Mouse (Mus musculus): ENCODE data around the gene Ms4a2. TPM values are rescaled to one million over a fixed set of nuclear protein-coding genes. Genes with fewer than 3 reads are reported as not detected.

Gene Ms4a2
- total and polyA plus RNA-seq, 3 experiments, result 0.21 to 0.53 (median 0.39) TPM

GRCm38 (mm10) chr19:11601349-11601748 is 22.2 kb downstream of the Ms4a2 start:
- no peaks in the 10 kb centered on the region for H3K27me3 ChIP-seq (replicated peaks)
- in situ Hi-C loops (cut with MboI; ENCODE audit: low pct_ligation_motif_present, low pct_unique_long_range_greater_than_20kb, low sequenced_read_pairs), result loop anchor here (5.0 to 25.0 kb wide), 4 partner anchors 249 to 564 kb away; partner anchors contain the start of gene Osbp
- peak overlapping the region; percentile 28 to 48 (median 46) for H3K4me3 ChIP-seq (replicated peaks in 1 of 3; ENCODE audit: low read depth in 2 of 3, low read length in 2 of 3, poor library complexity in 1 of 3)
- H3K36me3 ChIP-seq (replicated peaks in 1 of 2; ENCODE audit: control insufficient read depth in 1 of 2, insufficient read depth in 1 of 2, low read length in 1 of 2), result no peaks in the 10 kb centered on the region
- H3K27ac ChIP-seq (ENCODE audit: insufficient read depth, low read depth), result no peak overlapping the region
- DNase-seq (ENCODE audit: extremely low read depth), result peak; percentile 6
- TF ChIP-seq ZNF384 (IDR thresholded peaks at IDR 0.05; ENCODE audit: low read depth, low read length) (no peak), ELF1 (IDR thresholded peaks at IDR 0.05; ENCODE audit: low read depth, low read length) (peak; percentile 55; the same call in 1 of the 2 replicates)
- peaks cover 2 to 23% of the 10 kb centered on the region in 2 experiments; a peak in 3 of 4 replicates for H3K4me1 ChIP-seq (ENCODE audit: control insufficient read depth in 1 of 2, insufficient read depth in 2 of 2)
- dilution Hi-C loops (cut with MboI; ENCODE audit: extremely low pct_ligation_motif_present, extremely low pct_unique_long_range_greater_than_20kb, low sequenced_read_pairs), result no loop called here
- peak overlapping the region; percentile 63 for H3K9ac ChIP-seq (ENCODE audit: insufficient read depth, low read depth)
- no peaks in the 10 kb centered on the region for H3K9me3 ChIP-seq (replicated peaks; ENCODE audit: low read length)
- peak overlapping the region; percentile 95 for H3K4me2 ChIP-seq (ENCODE audit: insufficient read depth, low read depth, poor library complexity, severe bottlenecking)
- no peaks in the 10 kb centered on the region for H3K79me2 ChIP-seq (replicated peaks; ENCODE audit: control insufficient read depth, extremely low read depth, insufficient read depth, poor library complexity, severe bottlenecking)

GRCm38 (mm10) chr19:11589891-11590449 is 33.5 kb downstream of the Ms4a2 start:
- Histone ChIP-seq H3K9me3 (replicated peaks; ENCODE audit: low read length) (peaks cover 6% of the 10 kb centered on the region), H3K4me2 (ENCODE audit: insufficient read depth, low read depth, poor library complexity, severe bottlenecking) (no peak overlapping the region), H3K9ac (ENCODE audit: insufficient read depth, low read depth) (no peak overlapping the region), H3K27me3 (replicated peaks) (no peaks in the 10 kb centered on the region), H3K4me1 (ENCODE audit: control insufficient read depth in 1 of 2, insufficient read depth in 2 of 2) (no peaks in the 10 kb centered on the region), H3K79me2 (replicated peaks; ENCODE audit: control insufficient read depth, extremely low read depth, insufficient read depth, poor library complexity, severe bottlenecking) (no peaks in the 10 kb centered on the region), H3K27ac (ENCODE audit: insufficient read depth, low read depth) (no peak overlapping the region), H3K36me3 (replicated peaks in 1 of 2; ENCODE audit: control insufficient read depth in 1 of 2, insufficient read depth in 1 of 2, low read length in 1 of 2) (no peaks in the 10 kb centered on the region), H3K4me3 (replicated peaks in 1 of 3; ENCODE audit: low read depth in 2 of 3, low read length in 2 of 3, poor library complexity in 1 of 3) (no peak overlapping the region)
- dilution Hi-C loops (cut with MboI; ENCODE audit: extremely low pct_ligation_motif_present, extremely low pct_unique_long_range_greater_than_20kb, low sequenced_read_pairs), result no loop called here
- in situ Hi-C loops (cut with MboI; ENCODE audit: low pct_ligation_motif_present, low pct_unique_long_range_greater_than_20kb, low sequenced_read_pairs), result no loop called here
- no peak for DNase-seq (ENCODE audit: extremely low read depth)
- TF ChIP-seq SMC3 (IDR thresholded peaks at IDR 0.05; ENCODE audit: low read depth, low read length) (peak; percentile 31), BHLHE40 (IDR thresholded peaks at IDR 0.05; ENCODE audit: low read depth, low read length) (no peak), CTCF (conservative IDR thresholded peaks at IDR 0.05 in 1 of 2, IDR thresholded peaks at IDR 0.05 in 1 of 2; ENCODE audit: low read depth in 2 of 2, low read length in 2 of 2) (peak in 1 of 2 experiments; percentile 27; a peak in 2 of 4 replicates), SIN3A (IDR thresholded peaks at IDR 0.05; ENCODE audit: low read length) (no peak), PAX5 (IDR thresholded peaks at IDR 0.05; ENCODE audit: low read length) (no peak), JUND (conservative IDR thresholded peaks at IDR 0.05; ENCODE audit: low read depth, low read length) (no peak), USF1 (IDR thresholded peaks at IDR 0.05; ENCODE audit: low read depth, low read length) (no peak), MAZ (IDR thresholded peaks at IDR 0.05; ENCODE audit: low read depth, low read length) (no peak), RAD21 (IDR thresholded peaks at IDR 0.05; ENCODE audit: low read depth, low read length) (peak; percentile 32), UBTF (IDR thresholded peaks at IDR 0.05; ENCODE audit: low read depth, low read length) (no peak), MAFK (IDR thresholded peaks at IDR 0.05; ENCODE audit: insufficient replicate concordance, low read length) (no peak), MYC (IDR thresholded peaks at IDR 0.05; ENCODE audit: low read depth, low read length) (no peak)

GRCm38 (mm10) chr19:11589205-11589604 is 34.3 kb downstream of the Ms4a2 start:
- Histone ChIP-seq H3K4me3 (replicated peaks in 1 of 3; ENCODE audit: low read depth in 2 of 3, low read length in 2 of 3, poor library complexity in 1 of 3) (no peak overlapping the region), H3K79me2 (replicated peaks; ENCODE audit: control insufficient read depth, extremely low read depth, insufficient read depth, poor library complexity, severe bottlenecking) (no peaks in the 10 kb centered on the region), H3K27me3 (replicated peaks) (no peaks in the 10 kb centered on the region), H3K4me1 (ENCODE audit: control insufficient read depth in 1 of 2, insufficient read depth in 2 of 2) (no peaks in the 10 kb centered on the region), H3K36me3 (replicated peaks in 1 of 2; ENCODE audit: control insufficient read depth in 1 of 2, insufficient read depth in 1 of 2, low read length in 1 of 2) (no peaks in the 10 kb centered on the region), H3K4me2 (ENCODE audit: insufficient read depth, low read depth, poor library complexity, severe bottlenecking) (no peak overlapping the region), H3K9ac (ENCODE audit: insufficient read depth, low read depth) (no peak overlapping the region), H3K27ac (ENCODE audit: insufficient read depth, low read depth) (no peak overlapping the region), H3K9me3 (replicated peaks; ENCODE audit: low read length) (peaks cover 6% of the 10 kb centered on the region)
- dilution Hi-C loops (cut with MboI; ENCODE audit: extremely low pct_ligation_motif_present, extremely low pct_unique_long_range_greater_than_20kb, low sequenced_read_pairs), result no loop called here
- in situ Hi-C loops (cut with MboI; ENCODE audit: low pct_ligation_motif_present, low pct_unique_long_range_greater_than_20kb, low sequenced_read_pairs), result no loop called here
- TF ChIP-seq USF2 (conservative IDR thresholded peaks at IDR 0.05; ENCODE audit: low read depth, low read length) (no peak), POLR2A (IDR thresholded peaks at IDR 0.05; ENCODE audit: low read depth, low read length) (no peak), BHLHE40 (IDR thresholded peaks at IDR 0.05; ENCODE audit: low read depth, low read length) (no peak), CHD2 (IDR thresholded peaks at IDR 0.05; ENCODE audit: low read length) (no peak), MAX (IDR thresholded peaks at IDR 0.05; ENCODE audit: low read length) (no peak), TBP (conservative IDR thresholded peaks at IDR 0.05; ENCODE audit: low read depth, low read length) (no peak), USF1 (IDR thresholded peaks at IDR 0.05; ENCODE audit: low read depth, low read length) (no peak), CHD1 (IDR thresholded peaks at IDR 0.05; ENCODE audit: low read depth, low read length) (no peak), IRF4 (IDR thresholded peaks at IDR 0.05; ENCODE audit: low read depth, low read length) (no peak), NELFE (IDR thresholded peaks at IDR 0.05; ENCODE audit: low read depth, low read length) (no peak), ZC3H11A (IDR thresholded peaks at IDR 0.05; ENCODE audit: low read depth, low read length) (no peak), ELF1 (IDR thresholded peaks at IDR 0.05; ENCODE audit: low read depth, low read length) (no peak), E2F4 (IDR thresholded peaks at IDR 0.05; ENCODE audit: insufficient replicate concordance, low read depth, low read length) (no peak), MAZ (IDR thresholded peaks at IDR 0.05; ENCODE audit: low read depth, low read length) (no peak), CTCF (conservative IDR thresholded peaks at IDR 0.05 in 1 of 2, IDR thresholded peaks at IDR 0.05 in 1 of 2; ENCODE audit: low read depth in 2 of 2, low read length in 2 of 2) (no peak), EP300 (IDR thresholded peaks at IDR 0.05; ENCODE audit: low read length) (no peak), RAD21 (IDR thresholded peaks at IDR 0.05; ENCODE audit: low read depth, low read length) (no peak)
- DNase-seq (ENCODE audit: extremely low read depth), result no peak

All from CH12.LX (cell line).